Mouse (Mus musculus) telencephalon, adult 2 months (tissue): ENCODE data around the gene Wbp1.
A peak's percentile ranks its signal among the peaks of the same experiment; 100 is the strongest.
"Not testable (repeated sequence)": the region's sequence is repeated elsewhere in the genome, so short reads cannot be mapped to it uniquely, and the experiment has no call there.

ENCODE experiments used
- DNase-seq: peaks from one replicate; pipeline ENCODE4 v3.0.0-alpha.2; 2011; ENCODE audit warnings: low read depth, low spot score

Wbp1 gene

GRCm38 (mm10) chr6:83120930-83121862, at the start of gene Wbp1:
Wbp1 (minus strand) TSS chr6:83121559.
- peak; percentile 100 for DNase-seq

GRCm38 (mm10) chr6:83171063-83171462, 49.7 kb upstream of the Wbp1 start:
- DNase-seq, result no peak

- DNase-seq, result no peak
Measured at GRCm38 (mm10) chr6:83169872-83170271, 48.5 kb upstream of the Wbp1 start.

- DNase-seq, result no peak
Measured at GRCm38 (mm10) chr6:83166243-83166630, 44.9 kb upstream of the Wbp1 start.

- peak; percentile 88 for DNase-seq
Measured at GRCm38 (mm10) chr6:83165607-83166242, 44.4 kb upstream of the Wbp1 start, which contains the start of gene Dctn1. Dctn1 (plus strand) TSS chr6:83165920.

- DNase-seq, result no peak
Measured at GRCm38 (mm10) chr6:83165026-83165606, 43.8 kb upstream of the Wbp1 start.

GRCm38 (mm10) chr6:83162701-83163100, 41.3 kb upstream of the Wbp1 start:
- no peak for DNase-seq

GRCm38 (mm10) chr6:83161921-83162641, 40.7 kb upstream of the Wbp1 start:
- no peak for DNase-seq

- DNase-seq, result no peak
Measured at GRCm38 (mm10) chr6:83161442-83161841, 40.1 kb upstream of the Wbp1 start.

GRCm38 (mm10) chr6:83159456-83159855, 38.1 kb upstream of the Wbp1 start:
- not testable (repeated sequence) for DNase-seq

GRCm38 (mm10) chr6:83156259-83156684, 34.9 kb upstream of the Wbp1 start, which contains the start of the genes Wdr54 and 1700003E16Rik:
Wdr54 (minus strand) TSS chr6:83156397.
1700003E16Rik (plus strand) TSS chr6:83156404.
- DNase-seq, result no peak

- no peak for DNase-seq
Measured at GRCm38 (mm10) chr6:83155552-83156238, 34.3 kb upstream of the Wbp1 start.

GRCm38 (mm10) chr6:83153485-83153884, 32.1 kb upstream of the Wbp1 start:
- DNase-seq, result no peak

- DNase-seq, result no peak
Measured at GRCm38 (mm10) chr6:83153038-83153437, 31.7 kb upstream of the Wbp1 start.

GRCm38 (mm10) chr6:83151721-83152120, 30.4 kb upstream of the Wbp1 start:
- DNase-seq, result no peak

GRCm38 (mm10) chr6:83147280-83147679, 25.9 kb upstream of the Wbp1 start:
- no peak for DNase-seq

GRCm38 (mm10) chr6:83145805-83146204, 24.4 kb upstream of the Wbp1 start:
- peak; percentile 18 for DNase-seq

GRCm38 (mm10) chr6:83145209-83145608, 23.9 kb upstream of the Wbp1 start:
- DNase-seq, result no peak

- peak; percentile 26 for DNase-seq
Measured at GRCm38 (mm10) chr6:83142886-83143285, 21.5 kb upstream of the Wbp1 start.

- DNase-seq, result peak; percentile 32
Measured at GRCm38 (mm10) chr6:83142211-83142731, 20.9 kb upstream of the Wbp1 start.

- no peak for DNase-seq
Measured at GRCm38 (mm10) chr6:83141636-83142035, 20.3 kb upstream of the Wbp1 start.
